Mouse (Mus musculus) testis, postnatal 14 days (tissue): ENCODE results near the gene Rps8.
A peak's percentile ranks its signal among the peaks of the same experiment; 100 is the strongest.

Source experiments
- DNase-seq: peaks from one replicate; pipeline ENCODE4 v3.0.0; 2021; ENCODE audit warnings: low spot score

Gene Rps8

GRCm38 (mm10) chr4:117148047-117148713 lies 7.9 kb downstream of the Rps8 start:
- no peak for DNase-seq

- DNase-seq: peak; percentile 91
Observed at GRCm38 (mm10) chr4:117146176-117146575, 9.9 kb downstream of the Rps8 start.

GRCm38 (mm10) chr4:117145248-117145647 lies 10.8 kb downstream of the Rps8 start:
- DNase-seq: no peak

- no peak for DNase-seq
Observed at GRCm38 (mm10) chr4:117143023-117143422, 13.0 kb downstream of the Rps8 start.

GRCm38 (mm10) chr4:117140613-117141012 lies 15.4 kb downstream of the Rps8 start:
- DNase-seq: no peak

GRCm38 (mm10) chr4:117139217-117139612 lies 16.8 kb downstream of the Rps8 start:
- no peak for DNase-seq

- DNase-seq: no peak
Observed at GRCm38 (mm10) chr4:117138295-117139216, 17.5 kb downstream of the Rps8 start.

GRCm38 (mm10) chr4:117136034-117136433 lies 20.0 kb downstream of the Rps8 start:
- DNase-seq: no peak

GRCm38 (mm10) chr4:117134601-117134995 lies 21.4 kb downstream of the Rps8 start:
- no peak for DNase-seq

GRCm38 (mm10) chr4:117133817-117134600 lies 22.0 kb downstream of the Rps8 start, which contains the start of gene Plk3:
Plk3 (minus strand) TSS chr4:117133963.
- DNase-seq: peak; percentile 94

- DNase-seq: no peak
Observed at GRCm38 (mm10) chr4:117133366-117133796, 22.7 kb downstream of the Rps8 start.

GRCm38 (mm10) chr4:117132794-117133143 lies 23.3 kb downstream of the Rps8 start:
- no peak for DNase-seq

- DNase-seq: no peak
Observed at GRCm38 (mm10) chr4:117131890-117132793, 23.9 kb downstream of the Rps8 start.

- no peak for DNase-seq
Observed at GRCm38 (mm10) chr4:117131198-117131597, 24.8 kb downstream of the Rps8 start.

- no peak for DNase-seq
Observed at GRCm38 (mm10) chr4:117130790-117131189, 25.3 kb downstream of the Rps8 start.

- no peak for DNase-seq
Observed at GRCm38 (mm10) chr4:117127991-117128686, 27.9 kb downstream of the Rps8 start.

- DNase-seq: no peak
Observed at GRCm38 (mm10) chr4:117126675-117127290, 29.3 kb downstream of the Rps8 start, which contains the start of gene Tctex1d4. Tctex1d4 (plus strand) TSS chr4:117126794.

- DNase-seq: peak; percentile 71
Observed at GRCm38 (mm10) chr4:117125910-117126674, 30.0 kb downstream of the Rps8 start.

GRCm38 (mm10) chr4:117125348-117125909 lies 30.6 kb downstream of the Rps8 start, which contains the start of gene Btbd19:
Btbd19 (minus strand) TSS chr4:117125725.
- DNase-seq: peak; percentile 68
